Mouse (Mus musculus) Patski (cell line): ENCODE results near the gene Col4a5. TPM values are rescaled to one million over a fixed set of nuclear protein-coding genes. Genes with fewer than 3 reads are reported as not detected.

Experiments used
- ATAC-seq: fragments of 100-300 bp; one replicate; pipeline ENCODE4 v1.8.0; 2021
- CTCF ChIA-PET: fragments of 350-600 bp; sonication (Branson Sonifier 250); formaldehyde crosslinking; loops from one replicate; lab custom pipeline; 2022; ENCODE audit warnings: inconsistent platforms; lab: Charles Lee
- POLR2A ChIA-PET: fragments of 350-600 bp; sonication (Branson Sonifier 250); formaldehyde crosslinking; loops from one replicate; lab custom pipeline; 2022; ENCODE audit warnings: antibody characterized with exemption, inconsistent platforms; lab: Charles Lee
- DNase-seq: peaks from one replicate; pipeline ENCODE4 v3.0.0-alpha.2; 2011; ENCODE audit warnings: low read depth, low spot score
- H3K27me3 ChIP-seq: fragments of 371-371 bp; one replicate; pipeline ENCODE4 v1.5.1; 2021
- CTCF ChIP-seq: fragments of 100-300 bp; IDR thresholded peaks from one replicate; pipeline ENCODE4 v1.5.1; 2021
- in situ Hi-C: fragments of 300-500 bp; cut with MboI; formaldehyde crosslinking; loops from 3 replicates; pipeline ENCODE4 v1.11.1; 2018; ENCODE audit warnings: low pct_unique_long_range_greater_than_20kb, mixed read lengths
- polyA plus RNA-seq: library from polyadenylated mRNA; unstranded; gene quantifications from one replicate; pipeline ENCODE4 v1.2.3, GENCODE M21; 2021

The Col4a5 gene
- polyA plus RNA-seq, 1 experiment from 2014 or later: 97.5 TPM

GRCm38 (mm10) chrX:141590242-141590641 lies 115.1 kb downstream of the Col4a5 start:
- ATAC-seq: no peak
- TF ChIP-seq CTCF: peak; percentile 58
- in situ Hi-C loops: no loop called here
- POLR2A ChIA-PET: no interaction called here
- CTCF ChIA-PET: no interaction called here
- no peaks in the 10 kb centered on the region for H3K27me3 ChIP-seq
- no peak for DNase-seq

- in situ Hi-C loops: no loop called here
- H3K27me3 ChIP-seq: peaks cover 71% of the 10 kb centered on the region
- CTCF ChIA-PET: no interaction called here
- DNase-seq: no peak
- no peak for ATAC-seq
- POLR2A ChIA-PET: no interaction called here
- no peak for TF ChIP-seq CTCF
Observed at GRCm38 (mm10) chrX:141721725-141722124, 246.5 kb downstream of the Col4a5 start.

GRCm38 (mm10) chrX:141723936-141724335 lies 248.8 kb downstream of the Col4a5 start:
- no peak for TF ChIP-seq CTCF
- ChIA-PET POLR2A (no interaction called here), CTCF (interaction anchor here (0.8 to 1.3 kb wide), 2 partner anchors 18 to 373 kb away, joined by 3 to 5 read pairs; no protein-coding TSS in a partner anchor)
- in situ Hi-C loops: no loop called here
- H3K27me3 ChIP-seq: peaks cover 73% of the 10 kb centered on the region
- DNase-seq (no peak), ATAC-seq (no peak)

GRCm38 (mm10) chrX:141724391-141724891 lies 249.3 kb downstream of the Col4a5 start:
- no peak for DNase-seq
- CTCF ChIA-PET: interaction anchor here (0.8 to 1.3 kb wide), 2 partner anchors 19 to 372 kb away, joined by 3 to 5 read pairs; no protein-coding TSS in a partner anchor
- in situ Hi-C loops: no loop called here
- H3K27me3 ChIP-seq: peaks cover 73% of the 10 kb centered on the region
- POLR2A ChIA-PET: no interaction called here
- TF ChIP-seq CTCF: no peak
- peak; percentile 37 for ATAC-seq

- ChIA-PET CTCF (interaction anchor here (1.3 kb wide), 1 partner anchor 372 kb away, joined by 5 read pairs; no protein-coding TSS in a partner anchor), POLR2A (no interaction called here)
- TF ChIP-seq CTCF: no peak
- ATAC-seq: no peak
- H3K27me3 ChIP-seq: peaks cover 78% of the 10 kb centered on the region
- in situ Hi-C loops: no loop called here
- no peak for DNase-seq
Observed at GRCm38 (mm10) chrX:141724937-141725918, 250.0 kb downstream of the Col4a5 start, which contains the start of gene Irs4. Gene Irs4 (minus strand): TSS chrX:141725263.

- no peak for ATAC-seq
- in situ Hi-C loops: no loop called here
- POLR2A ChIA-PET: no interaction called here
- CTCF ChIA-PET: no interaction called here
- TF ChIP-seq CTCF: no peak
- DNase-seq: no peak
- peaks cover 66% of the 10 kb centered on the region for H3K27me3 ChIP-seq
Observed at GRCm38 (mm10) chrX:141729570-141729969, 254.4 kb downstream of the Col4a5 start.

Other genes starting within 250 kb of the Col4a5 start
- 46.7 TPM for gene Col4a6, start 1.3 kb upstream of the Col4a5 start, polyA plus RNA-seq
- gene Irs4, start 249.9 kb downstream of the Col4a5 start, polyA plus RNA-seq: 0.05 TPM